Mouse (Mus musculus) hindbrain, embryonic 13.5 days (tissue): ENCODE results near the gene Col16a1. TPM values are rescaled to one million over a fixed set of nuclear protein-coding genes. Genes with fewer than 3 reads are reported as not detected.

Source experiments
- ATAC-seq: fragments of 200-750 bp; cut with Nextera tagmentation; 2 replicates; pipeline ENCODE4 v1.8.0; 2017; ENCODE audit warnings: moderate TSS enrichment; ENCODE audit not compliant: low FRiP score
- H3K27ac ChIP-seq: fragments of 300-500 bp; sonication (generic); 2 replicates; pipeline ENCODE4 v1.5.1; 2015; ENCODE audit warnings: inconsistent platforms, mild to moderate bottlenecking, moderate library complexity
- H3K27me3 ChIP-seq: fragments of 300-500 bp; sonication (generic); 2 replicates; pipeline ENCODE4 v1.6.1; 2015; ENCODE audit warnings: mild to moderate bottlenecking, inconsistent platforms
- H3K36me3 ChIP-seq: fragments of 300-500 bp; sonication (generic); 2 replicates; pipeline ENCODE4 v1.6.1; 2015; ENCODE audit warnings: mild to moderate bottlenecking, inconsistent platforms
- H3K4me1 ChIP-seq: fragments of 300-500 bp; sonication (generic); replicated peaks from 2 replicates; pipeline ENCODE4 v1.6.1; 2015; ENCODE audit warnings: inconsistent platforms
- H3K4me2 ChIP-seq: fragments of 300-500 bp; sonication (generic); 2 replicates; pipeline ENCODE4 v1.6.1; 2015; ENCODE audit warnings: inconsistent platforms, mild to moderate bottlenecking, moderate library complexity
- H3K4me3 ChIP-seq: fragments of 300-500 bp; sonication (generic); 2 replicates; pipeline ENCODE4 v1.5.1; 2015; ENCODE audit warnings: mild to moderate bottlenecking, inconsistent platforms
- H3K9ac ChIP-seq: fragments of 300-500 bp; sonication (generic); 2 replicates; pipeline ENCODE4 v1.6.1; 2015; ENCODE audit warnings: mild to moderate bottlenecking, inconsistent platforms
- H3K9me3 ChIP-seq: fragments of 300-500 bp; sonication (generic); 2 replicates; pipeline ENCODE4 v1.6.1; 2016; ENCODE audit warnings: inconsistent platforms
- WGBS: fragments of 180-500 bp; shearing (Covaris S2); methylation state at CpG from one replicate; pipeline ENCODE4 v1.1.7; 2015; 5-methylcytosine and 5-hydroxymethylcytosine counted together
- polyA plus RNA-seq: library from polyadenylated mRNA; unstranded; fragments of >200 nt; fragmentation: Nextera tagmentation; extraction: Ambion mirVana; gene quantifications from 2 replicates; pipeline ENCODE4 v1.2.1, GENCODE M21; 2015

The Col16a1 gene
- 5.8 and 14.3 TPM in 2 replicates for polyA plus RNA-seq

DNA sequence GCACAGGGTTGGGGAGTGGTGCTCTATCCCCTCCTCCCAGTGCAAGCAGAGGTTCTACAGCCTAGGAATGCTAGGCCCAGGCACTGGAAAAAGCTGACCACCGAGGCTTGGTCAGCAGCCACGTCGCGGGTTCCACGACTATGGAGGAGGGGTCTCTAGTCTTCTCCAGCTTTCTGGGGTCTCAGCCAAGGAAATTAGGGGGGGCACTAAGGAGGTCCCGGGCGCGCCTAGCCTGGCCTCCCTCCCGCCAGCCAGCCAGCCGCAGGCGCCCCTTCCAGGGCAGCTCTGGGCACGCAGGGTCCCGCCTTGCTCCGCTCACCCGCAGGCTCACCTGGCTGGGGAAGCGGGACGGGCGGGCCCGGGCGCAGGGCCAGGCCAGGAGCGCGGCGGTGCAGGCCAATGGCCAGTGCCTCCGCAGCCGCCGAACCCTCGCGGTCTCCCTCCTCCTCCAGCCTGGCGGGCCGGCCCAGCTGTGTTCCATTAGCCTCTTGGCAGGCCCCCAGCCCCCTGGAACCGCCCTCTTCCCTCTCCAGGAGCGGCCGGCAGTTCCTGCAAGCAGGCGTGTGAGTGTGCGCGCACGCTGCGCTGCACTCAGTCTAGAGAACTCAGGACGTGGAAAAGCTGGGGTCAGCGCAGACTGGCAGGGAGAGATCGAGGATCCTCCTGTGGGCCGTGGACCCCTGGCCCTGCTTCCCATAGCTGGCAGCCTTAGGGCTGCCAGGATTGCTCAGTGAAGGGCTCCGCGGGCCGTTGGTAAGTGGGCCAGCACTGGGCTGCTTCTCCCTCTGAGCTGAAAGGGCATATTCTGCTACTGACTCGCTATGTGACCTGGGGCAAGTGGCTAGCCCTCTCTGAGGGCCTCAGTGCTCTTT, at the start of gene Col16a1:
Gene Col16a1 (plus strand): TSS at position 510 of the 872 bp plus-strand sequence.
- Histone ChIP-seq H3K4me1 (peaks cover 60% of the 10 kb centered on the region), H3K27ac (peak within 1 kb of the TSS; percentile 58), H3K27me3 (0 out of 2 replicates have a peak, but pooled peaks cover 2% of the 10 kb centered on the region), H3K9me3 (no peaks in the 10 kb centered on the region), H3K36me3 (no peaks in the 10 kb centered on the region), H3K9ac (peak within 1 kb of the TSS; percentile 66), H3K4me2 (peak within 1 kb of the TSS; percentile 61), H3K4me3 (peak within 1 kb of the TSS; percentile 38)
- ATAC-seq = peak; percentile 68
- WGBS = 2% methylated on average over 46 of the region's 46 CpGs

DNA sequence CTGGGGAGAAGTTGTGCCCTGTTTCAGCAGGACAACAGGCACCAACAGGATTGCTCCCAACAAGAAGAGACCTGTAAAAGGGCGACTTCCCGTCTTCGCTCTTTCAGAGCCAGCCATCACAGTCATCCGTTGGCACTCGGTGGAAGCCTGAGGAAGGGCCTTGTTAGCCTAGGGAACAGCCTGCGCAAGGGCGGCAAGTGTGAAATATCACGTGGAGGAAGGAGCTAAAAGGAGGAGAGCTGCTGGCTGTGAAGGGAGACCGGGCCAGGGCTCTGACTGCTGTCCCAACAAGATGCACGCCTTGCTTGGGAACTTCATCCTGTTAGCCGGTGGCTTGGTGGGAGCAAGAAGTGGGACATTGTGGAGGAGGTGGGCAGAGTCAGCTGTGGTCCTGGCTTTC, 49.5 kb upstream of the Col16a1 start:
- Histone ChIP-seq H3K27me3 (0 out of 2 replicates have a peak, but pooled peaks cover 9% of the 10 kb centered on the region), H3K9ac (no peak overlapping the region), H3K4me1 (peaks cover 65% of the 10 kb centered on the region), H3K36me3 (peaks cover 20% of the 10 kb centered on the region), H3K4me3 (no peak overlapping the region), H3K9me3 (no peaks in the 10 kb centered on the region), H3K27ac (no peak overlapping the region), H3K4me2 (no peak overlapping the region)
- 68% methylated on average over 11 of the region's 11 CpGs for whole genome bisulfite sequencing
- no peak for ATAC-seq

DNA sequence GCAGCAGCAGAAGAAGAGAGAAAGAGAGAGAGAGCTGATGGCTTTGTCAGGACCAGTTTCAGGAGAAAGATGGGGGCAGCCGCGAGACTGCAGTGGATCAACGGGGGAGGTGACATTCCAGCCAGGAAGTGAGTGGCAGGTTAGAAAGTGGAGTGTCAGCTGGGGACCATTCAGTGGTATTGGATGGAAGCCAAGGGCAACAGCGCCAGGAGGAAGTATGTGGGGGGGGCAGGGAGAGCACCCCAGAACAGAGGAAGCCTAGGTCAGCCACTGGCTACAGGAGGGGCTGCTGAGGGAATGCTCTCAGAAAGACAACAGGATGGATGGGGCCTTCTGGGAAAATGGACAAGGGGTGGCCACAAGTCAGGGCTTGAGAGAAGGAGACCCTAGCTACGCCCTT, 45.9 kb upstream of the Col16a1 start:
- H3K9ac ChIP-seq = no peak overlapping the region
- H3K36me3 ChIP-seq = peaks cover 9% of the 10 kb centered on the region
- no peak overlapping the region for H3K4me2 ChIP-seq
- no peaks in the 10 kb centered on the region for H3K9me3 ChIP-seq
- no peak for ATAC-seq
- peaks cover 21% of the 10 kb centered on the region; the same call in 1 of the 2 replicates for H3K27me3 ChIP-seq
- WGBS = 25% methylated on average over 5 of the region's 5 CpGs
- H3K4me3 ChIP-seq = no peak overlapping the region
- H3K27ac ChIP-seq = peak overlapping the region; percentile 73
- peaks cover 44% of the 10 kb centered on the region for H3K4me1 ChIP-seq

GRCm38 (mm10) chr4:130002157-130002556, 45.5 kb upstream of the Col16a1 start:
- Histone ChIP-seq H3K4me3 (no peak overlapping the region), H3K4me2 (no peak overlapping the region), H3K27me3 (peaks cover 22% of the 10 kb centered on the region), H3K4me1 (peaks cover 46% of the 10 kb centered on the region), H3K27ac (peak overlapping the region; percentile 73), H3K9me3 (no peaks in the 10 kb centered on the region), H3K36me3 (peaks cover 9% of the 10 kb centered on the region), H3K9ac (no peak overlapping the region)
- ATAC-seq = peak; percentile 30; the same call in 1 of the 2 replicates
- WGBS = 59% methylated on average over 10 of the region's 10 CpGs

DNA sequence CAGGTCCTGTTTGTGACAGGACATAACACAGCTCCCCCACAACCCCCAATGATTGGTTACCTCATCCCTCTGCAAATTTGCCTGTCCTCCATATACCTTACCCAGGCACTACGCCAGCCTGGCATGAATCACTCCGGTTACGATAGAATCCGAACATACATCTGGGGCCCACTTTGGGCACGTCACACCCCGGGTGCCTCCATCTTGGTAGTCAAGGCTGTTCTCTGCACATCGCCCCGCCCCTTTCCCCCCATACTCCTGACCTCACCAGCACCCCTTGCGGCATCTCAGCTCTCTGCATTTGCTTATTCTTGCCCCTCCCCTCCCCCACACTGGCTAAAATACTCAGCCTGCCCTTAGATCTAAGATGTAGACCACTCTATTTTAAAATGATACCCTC, 42.0 kb upstream of the Col16a1 start:
- Histone ChIP-seq H3K4me3 (no peak overlapping the region), H3K4me1 (peaks cover 35% of the 10 kb centered on the region), H3K4me2 (no peak overlapping the region), H3K9ac (no peak overlapping the region), H3K36me3 (peaks cover 23% of the 10 kb centered on the region), H3K27ac (no peak overlapping the region), H3K9me3 (no peaks in the 10 kb centered on the region), H3K27me3 (peaks cover 38% of the 10 kb centered on the region)
- 0 out of 2 replicates have a peak, but pooled peaks have one; percentile 3 for ATAC-seq
- 70% methylated on average over 9 of the region's 9 CpGs for WGBS

DNA sequence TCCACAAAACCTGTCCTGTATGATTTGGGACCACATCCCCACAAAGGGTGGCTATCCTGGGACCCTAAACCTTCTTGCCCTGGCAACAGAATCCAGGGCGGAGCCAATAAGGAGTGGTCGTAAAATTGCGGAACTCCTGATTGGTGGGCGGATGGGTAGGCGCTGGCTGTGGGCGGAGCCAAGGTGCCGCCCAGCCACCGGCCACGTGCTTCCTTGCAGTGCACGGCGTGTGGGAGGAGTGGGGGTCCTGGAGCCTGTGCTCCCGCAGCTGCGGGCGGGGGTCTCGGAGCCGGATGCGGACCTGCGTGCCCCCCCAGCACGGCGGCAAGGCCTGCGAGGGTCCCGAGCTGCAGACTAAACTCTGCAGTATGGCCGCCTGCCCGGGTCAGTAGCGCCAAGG, 41.1 kb upstream of the Col16a1 start:
- ATAC-seq = no peak
- H3K36me3 ChIP-seq = peaks cover 31% of the 10 kb centered on the region
- H3K9me3 ChIP-seq = no peaks in the 10 kb centered on the region
- H3K4me2 ChIP-seq = peak overlapping the region; percentile 41
- 0 out of 2 replicates have a peak overlapping the region, but pooled peaks have one; percentile 31 for H3K9ac ChIP-seq
- peaks cover 26% of the 10 kb centered on the region for H3K4me1 ChIP-seq
- 21% methylated on average over 25 of the region's 25 CpGs for WGBS
- H3K4me3 ChIP-seq = peak overlapping the region; percentile 23
- H3K27ac ChIP-seq = no peak overlapping the region
- peaks cover 38% of the 10 kb centered on the region for H3K27me3 ChIP-seq

DNA sequence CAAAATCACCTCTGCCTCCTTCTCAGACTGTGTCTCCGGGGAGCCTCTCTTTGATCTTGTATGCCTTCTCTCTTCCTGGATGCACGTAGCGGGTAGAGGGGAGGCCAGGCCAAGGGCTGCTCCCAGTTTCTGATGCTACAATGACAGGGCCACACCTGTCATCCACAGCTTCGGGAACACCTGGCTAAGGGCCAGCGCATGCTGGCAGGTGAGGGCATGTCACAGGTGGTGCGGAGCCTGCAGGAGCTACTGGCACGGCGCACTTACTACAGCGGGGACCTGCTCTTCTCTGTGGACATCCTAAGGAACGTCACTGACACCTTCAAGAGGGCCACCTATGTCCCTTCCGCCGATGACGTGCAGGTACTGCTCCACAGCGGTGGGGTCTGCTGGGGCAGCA, 38.6 kb upstream of the Col16a1 start:
- Histone ChIP-seq H3K9ac (no peak overlapping the region), H3K4me3 (no peak overlapping the region), H3K9me3 (no peaks in the 10 kb centered on the region), H3K27me3 (peaks cover 38% of the 10 kb centered on the region), H3K36me3 (peaks cover 45% of the 10 kb centered on the region), H3K4me1 (peaks cover 24% of the 10 kb centered on the region), H3K27ac (no peak overlapping the region), H3K4me2 (no peak overlapping the region)
- ATAC-seq = no peak
- 83% methylated on average over 14 of the region's 14 CpGs for WGBS

- H3K4me2 ChIP-seq = no peak overlapping the region
- ATAC-seq = no peak
- no peaks in the 10 kb centered on the region for H3K9me3 ChIP-seq
- H3K27me3 ChIP-seq = peaks cover 37% of the 10 kb centered on the region
- 97% methylated on average over 4 of the region's 4 CpGs for WGBS
- H3K9ac ChIP-seq = no peak overlapping the region
- peaks cover 34% of the 10 kb centered on the region for H3K4me1 ChIP-seq
- peaks cover 45% of the 10 kb centered on the region for H3K36me3 ChIP-seq
- H3K4me3 ChIP-seq = no peak overlapping the region
- H3K27ac ChIP-seq = no peak overlapping the region
Observed at GRCm38 (mm10) chr4:130010723-130011122, 36.9 kb upstream of the Col16a1 start.

GRCm38 (mm10) chr4:130012234-130012633, 35.4 kb upstream of the Col16a1 start:
- no peak for ATAC-seq
- Histone ChIP-seq H3K9me3 (no peaks in the 10 kb centered on the region), H3K36me3 (peaks cover 51% of the 10 kb centered on the region), H3K4me1 (peaks cover 25% of the 10 kb centered on the region), H3K9ac (no peak overlapping the region), H3K4me3 (no peak overlapping the region), H3K4me2 (no peak overlapping the region), H3K27ac (no peak overlapping the region), H3K27me3 (peaks cover 30% of the 10 kb centered on the region)
- WGBS = 83% methylated on average over 6 of the region's 6 CpGs

DNA sequence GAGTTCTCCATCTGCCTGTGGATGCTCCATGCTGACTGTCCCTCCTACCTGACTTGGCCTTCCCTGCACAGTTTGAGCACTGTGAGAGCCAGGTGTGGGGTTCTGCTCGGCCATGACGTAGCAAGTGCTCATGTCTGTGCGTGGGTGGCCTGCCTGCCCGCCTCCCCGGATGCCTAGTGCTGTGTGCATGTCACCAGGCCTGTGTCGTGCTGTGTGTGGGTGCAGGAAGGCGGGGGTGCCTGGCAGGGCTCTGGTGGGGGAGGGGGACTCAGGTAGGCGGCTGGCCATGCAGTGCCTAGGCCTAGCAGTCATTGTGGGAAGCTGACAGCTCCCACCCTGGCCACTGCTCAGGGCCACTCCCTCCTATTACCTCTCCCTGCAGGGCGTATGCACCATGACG, 34.5 kb upstream of the Col16a1 start:
- peaks cover 17% of the 10 kb centered on the region for H3K4me1 ChIP-seq
- H3K27ac ChIP-seq = no peak overlapping the region
- peaks cover 24% of the 10 kb centered on the region for H3K27me3 ChIP-seq
- WGBS = 70% methylated on average over 10 of the region's 10 CpGs
- no peak for ATAC-seq
- no peak overlapping the region for H3K4me3 ChIP-seq
- no peak overlapping the region for H3K4me2 ChIP-seq
- no peaks in the 10 kb centered on the region for H3K9me3 ChIP-seq
- no peak overlapping the region for H3K9ac ChIP-seq
- peaks cover 59% of the 10 kb centered on the region for H3K36me3 ChIP-seq

GRCm38 (mm10) chr4:130016010-130016409, 31.6 kb upstream of the Col16a1 start:
- ATAC-seq = no peak
- Histone ChIP-seq H3K4me1 (peaks cover 16% of the 10 kb centered on the region), H3K4me3 (no peak overlapping the region), H3K27ac (no peak overlapping the region), H3K9me3 (no peaks in the 10 kb centered on the region), H3K4me2 (no peak overlapping the region), H3K36me3 (peaks cover 50% of the 10 kb centered on the region), H3K27me3 (0 out of 2 replicates have a peak, but pooled peaks cover 12% of the 10 kb centered on the region), H3K9ac (no peak overlapping the region)
- 55% methylated on average over 4 of the region's 4 CpGs for WGBS

DNA sequence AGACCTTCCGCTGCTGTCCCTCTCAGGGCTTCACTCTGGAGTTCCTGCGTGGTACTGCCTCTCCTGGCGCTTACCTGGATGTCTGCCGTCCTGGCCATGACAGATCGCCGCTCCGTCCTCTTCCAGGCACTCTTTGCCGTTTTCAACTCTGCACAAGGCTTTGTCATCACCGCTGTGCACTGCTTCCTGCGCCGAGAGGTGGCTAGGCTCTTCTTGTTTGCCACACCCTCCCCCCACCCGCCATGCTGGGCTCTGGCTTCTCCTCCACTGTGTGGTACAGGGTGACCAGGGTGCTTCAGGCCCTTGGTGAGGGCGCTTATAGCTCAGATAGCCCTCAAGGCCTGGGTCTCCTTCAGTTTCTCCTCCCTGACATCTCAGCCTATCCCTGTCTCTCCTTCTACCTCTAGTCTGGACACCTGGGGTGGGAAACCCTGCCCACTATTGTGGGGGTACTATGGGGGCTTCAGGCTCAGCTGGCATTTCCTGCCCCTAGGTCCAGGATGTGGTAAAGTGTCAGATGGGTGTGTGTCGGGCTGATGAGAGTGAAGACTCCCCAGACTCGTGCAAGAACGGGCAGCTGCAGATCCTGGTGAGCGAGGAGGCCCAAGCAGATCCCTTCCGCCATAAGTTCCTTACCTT, 30.5 kb upstream of the Col16a1 start:
- Histone ChIP-seq H3K27me3 (0 out of 2 replicates have a peak, but pooled peaks cover 13% of the 10 kb centered on the region), H3K4me3 (no peak overlapping the region), H3K27ac (no peak overlapping the region), H3K4me1 (peaks cover 16% of the 10 kb centered on the region), H3K36me3 (peaks cover 49% of the 10 kb centered on the region), H3K9me3 (no peaks in the 10 kb centered on the region), H3K9ac (no peak overlapping the region), H3K4me2 (no peak overlapping the region)
- no peak for ATAC-seq
- 73% methylated on average over 18 of the region's 18 CpGs for WGBS
